Mouse (Mus musculus) lung, postnatal 0 days (tissue): Measurements from ENCODE around the gene Daglb. TPM values are rescaled to one million over a fixed set of nuclear protein-coding genes. Genes with fewer than 3 reads are reported as not detected.

Source experiments
- ATAC-seq: fragments of 200-750 bp; cut with Nextera tagmentation; 2 replicates; pipeline ENCODE4 v1.8.0; 2017; ENCODE audit warnings: moderate library complexity
- DNase-seq: peaks from one replicate; pipeline ENCODE4 v3.0.0-alpha.2; 2016; ENCODE audit warnings: low spot score
- H3K27ac ChIP-seq: fragments of 300-500 bp; sonication (generic); 2 replicates; pipeline ENCODE4 v1.5.1; 2014; ENCODE audit warnings: antibody characterized with exemption, mild to moderate bottlenecking, low read length, mixed read lengths
- H3K27me3 ChIP-seq: fragments of 300-500 bp; sonication (generic); replicated peaks from 2 replicates; pipeline ENCODE4 v1.6.1; 2014; ENCODE audit warnings: low read length, mixed read lengths; ENCODE audit not compliant: insufficient read depth
- H3K36me3 ChIP-seq: fragments of 300-500 bp; sonication (generic); 2 replicates; pipeline ENCODE4 v1.6.1; 2014; ENCODE audit warnings: low read length, mixed read lengths; ENCODE audit not compliant: insufficient read depth
- H3K4me1 ChIP-seq: fragments of 300-500 bp; sonication (generic); 2 replicates; pipeline ENCODE4 v1.6.1; 2014; ENCODE audit warnings: antibody characterized with exemption, low read depth, low read length, mixed read lengths; ENCODE audit not compliant: insufficient read depth
- H3K4me2 ChIP-seq: fragments of 300-500 bp; sonication (generic); replicated peaks from 2 replicates; pipeline ENCODE4 v1.6.1; 2014; ENCODE audit warnings: low read depth, mild to moderate bottlenecking, low read length, moderate library complexity, mixed read lengths
- H3K4me3 ChIP-seq: fragments of 300-500 bp; sonication (generic); 2 replicates; pipeline ENCODE4 v1.5.1; 2014; ENCODE audit warnings: low read depth, low read length
- H3K9ac ChIP-seq: fragments of 300-500 bp; sonication (generic); replicated peaks from 2 replicates; pipeline ENCODE4 v1.6.1; 2014; ENCODE audit warnings: low read depth, mild to moderate bottlenecking
- H3K9me3 ChIP-seq: fragments of 300-500 bp; sonication (generic); 2 replicates; pipeline ENCODE4 v1.6.1; 2016; ENCODE audit warnings: low read length, mixed read lengths
- CTCF ChIP-seq: IDR thresholded peaks from 2 replicates; pipeline ENCODE4 v1.5.1; 2016; ENCODE audit warnings: antibody characterized with exemption, mild to moderate bottlenecking
- EP300 ChIP-seq: IDR thresholded peaks from 2 replicates; pipeline ENCODE4 v1.6.1; 2016; ENCODE audit warnings: antibody characterized with exemption, mild to moderate bottlenecking, control low read depth
- WGBS: fragments of 180-500 bp; shearing (Covaris S2); extraction: QIAGEN DNeasy Blood & Tissue Kit; methylation state at CpG from one replicate; pipeline ENCODE4 v1.1.7; 2014; 5-methylcytosine and 5-hydroxymethylcytosine counted together
- polyA plus RNA-seq: library from polyadenylated mRNA; unstranded; fragments of >200 nt; fragmentation: Nextera tagmentation; extraction: Ambion mirVana; gene quantifications from 2 replicates; pipeline ENCODE4 v1.2.1, GENCODE M21; 2015

Daglb gene
- polyA plus RNA-seq, 1 experiment from 2014 or later = 6.0 TPM

DNA sequence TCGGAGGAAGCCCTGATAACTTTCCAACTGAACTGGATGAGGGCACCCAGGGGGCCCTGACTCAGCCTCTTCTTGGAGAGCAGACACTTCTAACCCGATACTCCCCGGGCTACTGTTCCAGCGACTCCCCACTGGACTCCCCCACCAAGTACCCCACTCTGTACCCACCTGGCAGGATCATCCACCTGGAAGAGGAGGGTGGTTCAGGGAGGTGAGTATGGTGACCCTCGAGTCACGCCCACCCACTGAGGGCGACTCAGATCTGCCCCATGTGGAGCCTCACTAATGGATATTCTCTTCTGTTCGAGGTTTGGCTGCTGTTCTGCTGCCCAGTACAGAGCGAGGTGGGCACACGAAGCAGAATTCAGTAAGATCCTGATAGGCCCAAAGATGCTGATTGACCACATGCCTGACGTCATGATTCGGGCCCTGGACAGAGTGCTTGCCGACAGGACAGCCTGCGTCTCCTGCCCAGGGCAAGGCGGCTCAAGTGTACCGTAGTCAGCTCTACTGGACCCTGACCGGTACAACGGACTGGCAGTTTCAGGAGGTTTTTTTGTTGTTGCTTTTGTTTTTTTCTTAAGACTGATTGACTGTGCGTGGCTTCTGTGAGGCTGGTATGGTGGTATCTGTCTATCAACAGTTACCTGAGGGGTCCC, 38.6 kb downstream of the Daglb start:
- peaks cover 22% of the 10 kb centered on the region for H3K36me3 ChIP-seq
- no peak overlapping the region for H3K27ac ChIP-seq

DNA sequence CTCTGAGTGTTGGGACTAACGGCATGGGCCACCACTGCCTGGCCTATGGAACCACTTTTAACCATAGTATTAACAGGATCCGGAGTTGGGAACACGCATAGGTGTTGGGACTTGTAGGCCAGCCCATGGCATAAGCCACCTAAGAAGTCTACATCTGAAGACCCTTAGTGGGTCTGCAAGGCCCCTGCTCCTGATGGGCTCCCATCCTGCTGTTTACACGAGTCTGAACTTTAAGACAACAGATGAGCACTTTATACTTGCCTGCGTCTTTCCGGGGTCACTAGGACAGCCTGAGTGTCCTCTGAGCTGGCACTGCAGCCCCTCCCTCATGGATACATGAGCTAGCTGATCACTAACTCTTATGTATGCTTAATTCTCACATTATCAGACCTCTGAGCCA, 39.4 kb downstream of the Daglb start:
- TF ChIP-seq CTCF = no peak

More for the DNA sequence above, 38.6 kb downstream of the Daglb start:
- Histone ChIP-seq H3K4me2 (no peak overlapping the region), H3K9ac (no peak overlapping the region), H3K27me3 (no peaks in the 10 kb centered on the region), H3K9me3 (no peaks in the 10 kb centered on the region), H3K4me1 (no peaks in the 10 kb centered on the region), H3K4me3 (no peak overlapping the region)
- TF ChIP-seq CTCF (no peak), EP300 (no peak)
- 89% methylated on average over 19 of the region's 19 CpGs for WGBS
- ATAC-seq (no peak), DNase-seq (no peak)

DNA sequence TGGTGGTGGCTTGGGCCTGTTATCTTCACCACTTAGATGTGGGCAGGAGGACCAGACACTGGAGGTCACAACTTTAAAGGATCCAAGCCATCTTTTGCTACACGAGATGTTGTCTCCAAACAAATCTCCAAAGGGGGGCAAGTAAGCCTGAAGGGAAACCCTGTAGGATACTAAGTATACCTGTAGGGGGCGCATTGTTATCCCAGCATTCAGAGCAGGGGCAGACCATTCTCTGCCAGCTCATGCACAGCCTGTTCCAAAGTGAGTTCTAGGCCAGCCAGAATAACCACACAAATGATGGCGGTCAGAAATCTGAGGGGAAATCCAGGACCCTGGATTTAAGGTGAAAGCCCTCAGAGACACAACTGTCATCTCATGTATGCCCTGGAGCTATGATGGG, 40.1 kb downstream of the Daglb start:
- ATAC-seq (peak; percentile 70; the same call in 1 of the 2 replicates), DNase-seq (peak; percentile 74)
- Histone ChIP-seq H3K9me3 (no peaks in the 10 kb centered on the region), H3K4me1 (no peaks in the 10 kb centered on the region), H3K27me3 (no peaks in the 10 kb centered on the region), H3K9ac (no peak overlapping the region), H3K4me2 (no peak overlapping the region), H3K4me3 (no peak overlapping the region), H3K36me3 (peaks cover 22% of the 10 kb centered on the region), H3K27ac (no peak overlapping the region)
- 69% methylated on average over 3 of the region's 3 CpGs for WGBS
- TF ChIP-seq EP300 = no peak
- TF ChIP-seq CTCF = peak; percentile 77

More for the DNA sequence above, 39.4 kb downstream of the Daglb start:
- no peak overlapping the region for H3K9ac ChIP-seq
- H3K27me3 ChIP-seq = no peaks in the 10 kb centered on the region
- DNase-seq = no peak
- 90% methylated on average over 6 of the region's 6 CpGs for WGBS
- no peak overlapping the region for H3K4me3 ChIP-seq
- H3K4me1 ChIP-seq = no peaks in the 10 kb centered on the region
- peaks cover 22% of the 10 kb centered on the region for H3K36me3 ChIP-seq
- H3K9me3 ChIP-seq = no peaks in the 10 kb centered on the region
- ATAC-seq = no peak
- no peak overlapping the region for H3K27ac ChIP-seq
- no peak overlapping the region for H3K4me2 ChIP-seq

DNA sequence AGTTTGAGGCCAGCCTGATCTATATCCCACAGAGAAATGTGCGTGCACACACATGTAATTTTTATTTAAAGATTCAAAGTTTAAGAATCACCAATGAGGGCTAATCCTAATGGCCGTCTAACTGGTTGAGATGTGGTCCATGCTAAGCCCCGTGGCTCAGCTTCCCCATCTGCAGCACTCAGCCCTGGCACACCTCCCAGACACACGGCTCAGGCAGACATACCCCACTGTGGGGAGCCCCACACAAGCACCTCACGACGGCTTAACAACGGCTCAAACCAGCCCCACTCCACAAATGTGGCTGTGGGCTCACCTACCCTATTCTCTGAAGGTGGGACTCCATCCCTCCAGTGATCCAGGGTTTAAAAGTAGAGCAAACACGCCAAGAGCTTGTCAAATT, 40.7 kb downstream of the Daglb start:
- ATAC-seq (no peak), DNase-seq (no peak)
- WGBS = 82% methylated on average over 8 of the region's 8 CpGs
- Histone ChIP-seq H3K9me3 (no peaks in the 10 kb centered on the region), H3K4me1 (no peaks in the 10 kb centered on the region), H3K36me3 (peaks cover 22% of the 10 kb centered on the region), H3K4me3 (no peak overlapping the region), H3K9ac (no peak overlapping the region), H3K4me2 (no peak overlapping the region), H3K27ac (no peak overlapping the region), H3K27me3 (no peaks in the 10 kb centered on the region)
- TF ChIP-seq EP300 (no peak), CTCF (no peak)

GRCm38 (mm10) chr5:143505545-143505944, 41.2 kb downstream of the Daglb start:
- ATAC-seq = no peak
- peaks cover 22% of the 10 kb centered on the region for H3K36me3 ChIP-seq
- no peak overlapping the region for H3K4me3 ChIP-seq
- H3K4me1 ChIP-seq = no peaks in the 10 kb centered on the region
- H3K9me3 ChIP-seq = no peaks in the 10 kb centered on the region
- no peak overlapping the region for H3K27ac ChIP-seq
- TF ChIP-seq CTCF (no peak), EP300 (no peak)
- DNase-seq = no peak
- no peaks in the 10 kb centered on the region for H3K27me3 ChIP-seq
- H3K9ac ChIP-seq = no peak overlapping the region
- 79% methylated on average over 7 of the region's 7 CpGs for WGBS
- H3K4me2 ChIP-seq = no peak overlapping the region

- 49% methylated on average over 9 of the region's 9 CpGs for WGBS
- Histone ChIP-seq H3K4me2 (no peak overlapping the region), H3K9ac (no peak overlapping the region), H3K36me3 (peaks cover 29% of the 10 kb centered on the region), H3K27ac (0 out of 2 replicates have a peak overlapping the region, but pooled peaks have one; percentile 33), H3K4me3 (no peak overlapping the region), H3K27me3 (no peaks in the 10 kb centered on the region), H3K9me3 (no peaks in the 10 kb centered on the region), H3K4me1 (peaks cover 3% of the 10 kb centered on the region; the same call in 1 of the 2 replicates)
- no peak for DNase-seq
- no peak for TF ChIP-seq CTCF
- no peak for TF ChIP-seq EP300
- no peak for ATAC-seq
Measured at GRCm38 (mm10) chr5:143509294-143509693, 44.9 kb downstream of the Daglb start.
